Mouse (Mus musculus): ENCODE measurements around the gene Ropn1l. TPM values are rescaled to one million over a fixed set of nuclear protein-coding genes. Genes with fewer than 3 reads are reported as not detected.
A peak's percentile ranks its signal among the peaks of the same experiment; 100 is the strongest.

Gene Ropn1l
- polyA plus RNA-seq (2014; fragmentation: Nextera tagmentation; extraction: Ambion mirVana): 1.4 and 2.3 TPM in 2 replicates

DNA sequence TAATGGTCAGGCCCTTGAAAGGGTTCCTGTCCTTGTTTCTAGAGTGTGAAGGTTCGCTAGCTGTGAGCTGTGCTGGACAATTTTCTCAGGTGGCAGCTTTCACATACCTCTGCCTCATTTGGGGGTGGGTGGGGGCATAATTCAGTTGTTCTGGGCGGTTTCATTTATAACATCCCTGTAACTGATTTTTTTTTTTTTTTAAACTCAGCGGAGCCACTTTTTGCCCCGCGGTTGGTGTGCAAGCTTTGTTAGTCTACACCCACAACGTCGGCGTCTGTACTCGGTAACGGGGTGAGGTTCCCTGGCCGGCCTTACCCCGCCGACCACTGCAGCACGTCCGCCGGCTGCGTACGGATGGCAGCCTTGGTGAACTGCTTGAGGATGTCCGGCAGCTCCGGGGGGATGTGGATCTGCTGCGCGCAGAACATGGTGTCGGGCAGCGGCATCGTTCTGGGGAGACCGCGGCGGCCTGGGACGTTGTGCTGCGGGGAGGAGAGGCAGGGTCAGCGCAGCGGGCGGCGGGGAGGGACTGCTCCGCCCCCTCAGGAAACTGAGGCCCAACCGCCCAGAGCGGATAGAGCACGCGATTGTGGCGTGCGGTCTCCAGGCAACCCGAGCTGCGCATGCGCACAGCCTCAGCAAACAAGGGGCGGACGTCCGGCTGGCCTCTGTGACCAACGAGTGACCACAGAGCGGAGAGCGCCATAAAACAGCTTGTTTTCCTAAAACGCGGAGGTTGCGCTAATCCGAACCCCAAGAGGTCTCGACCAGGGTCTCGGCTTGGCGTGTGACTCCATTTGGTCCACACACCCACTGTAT lies at the start of gene Ropn1l:
Gene Ropn1l (minus strand): TSS at position 640 of the 819 bp plus-strand sequence.
- H3K9me3 ChIP-seq (ENCODE audit: control insufficient read depth, low read depth, low read length): no peaks in the 10 kb centered on the region
- H3K27ac ChIP-seq (ENCODE audit: low read length): peak within 1 kb of the TSS; percentile 68; the same call in 1 of the 2 replicates
- no peaks in the 10 kb centered on the region for H3K27me3 ChIP-seq (ENCODE audit: control insufficient read depth, insufficient read depth, low read length)
- H3K4me1 ChIP-seq (ENCODE audit: control insufficient read depth, insufficient read depth, low read length): 0 out of 2 replicates have a peak, but pooled peaks cover 3% of the 10 kb centered on the region
- peak; percentile 93 for ATAC-seq (ENCODE audit: insufficient number of reproducible peaks, insufficient read depth, low FRiP score, low read depth)
- WGBS: under 1% methylated on average over 57 of the region's 57 CpGs
- peaks cover 9% of the 10 kb centered on the region for H3K36me3 ChIP-seq (ENCODE audit: control insufficient read depth, insufficient read depth, low read length)
- H3K4me3 ChIP-seq (ENCODE audit: low read depth, low read length): peak within 1 kb of the TSS; percentile 55
- H3K9ac ChIP-seq (replicated peaks; ENCODE audit: low read depth, low read length): peak within 1 kb of the TSS; percentile 36
- peak within 1 kb of the TSS; percentile 59 for H3K4me2 ChIP-seq (replicated peaks; ENCODE audit: low read depth, low read length)

- Histone ChIP-seq H3K4me2 (replicated peaks; ENCODE audit: low read depth, low read length) (no peak overlapping the region), H3K9me3 (ENCODE audit: control insufficient read depth, low read depth, low read length) (no peaks in the 10 kb centered on the region), H3K36me3 (ENCODE audit: control insufficient read depth, insufficient read depth, low read length) (peaks cover 28% of the 10 kb centered on the region), H3K4me3 (ENCODE audit: low read depth, low read length) (no peak overlapping the region), H3K4me1 (ENCODE audit: control insufficient read depth, insufficient read depth, low read length) (no peaks in the 10 kb centered on the region), H3K9ac (replicated peaks; ENCODE audit: low read depth, low read length) (no peak overlapping the region), H3K27ac (ENCODE audit: low read length) (no peak overlapping the region), H3K27me3 (ENCODE audit: control insufficient read depth, insufficient read depth, low read length) (no peaks in the 10 kb centered on the region)
- WGBS: 84% methylated on average over 4 of the region's 4 CpGs
- ATAC-seq (ENCODE audit: insufficient number of reproducible peaks, insufficient read depth, low FRiP score, low read depth): no peak
Observed at GRCm38 (mm10) chr15:31502996-31503395, 49.5 kb upstream of the Ropn1l start.

DNA sequence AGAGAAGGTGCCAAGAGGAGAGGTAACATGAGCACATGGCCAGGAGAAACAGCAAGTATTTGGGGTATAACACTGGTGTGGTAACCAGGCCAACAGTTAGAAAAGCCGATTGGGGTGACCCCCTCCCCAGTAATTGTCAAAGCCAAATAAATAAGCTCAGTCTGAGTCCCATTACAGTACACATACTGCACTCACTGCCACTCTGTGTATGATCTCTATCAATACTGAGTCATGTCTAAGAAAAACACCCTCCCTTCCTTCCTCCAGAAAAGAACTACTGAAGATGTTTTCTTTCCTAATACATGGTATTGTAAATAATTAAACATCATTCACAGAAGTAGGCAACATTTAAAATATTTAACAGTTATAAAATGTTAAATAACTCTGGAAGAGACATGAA lies 48.8 kb upstream of the Ropn1l start:
- Histone ChIP-seq H3K4me3 (ENCODE audit: low read depth, low read length) (no peak overlapping the region), H3K9ac (replicated peaks; ENCODE audit: low read depth, low read length) (no peak overlapping the region), H3K4me1 (ENCODE audit: control insufficient read depth, insufficient read depth, low read length) (no peaks in the 10 kb centered on the region), H3K27ac (ENCODE audit: low read length) (no peak overlapping the region), H3K9me3 (ENCODE audit: control insufficient read depth, low read depth, low read length) (no peaks in the 10 kb centered on the region), H3K27me3 (ENCODE audit: control insufficient read depth, insufficient read depth, low read length) (no peaks in the 10 kb centered on the region), H3K36me3 (ENCODE audit: control insufficient read depth, insufficient read depth, low read length) (peaks cover 30% of the 10 kb centered on the region), H3K4me2 (replicated peaks; ENCODE audit: low read depth, low read length) (no peak overlapping the region)
- WGBS: 87% methylated on average over 1 of the region's 1 CpGs
- ATAC-seq (ENCODE audit: insufficient number of reproducible peaks, insufficient read depth, low FRiP score, low read depth): no peak

DNA sequence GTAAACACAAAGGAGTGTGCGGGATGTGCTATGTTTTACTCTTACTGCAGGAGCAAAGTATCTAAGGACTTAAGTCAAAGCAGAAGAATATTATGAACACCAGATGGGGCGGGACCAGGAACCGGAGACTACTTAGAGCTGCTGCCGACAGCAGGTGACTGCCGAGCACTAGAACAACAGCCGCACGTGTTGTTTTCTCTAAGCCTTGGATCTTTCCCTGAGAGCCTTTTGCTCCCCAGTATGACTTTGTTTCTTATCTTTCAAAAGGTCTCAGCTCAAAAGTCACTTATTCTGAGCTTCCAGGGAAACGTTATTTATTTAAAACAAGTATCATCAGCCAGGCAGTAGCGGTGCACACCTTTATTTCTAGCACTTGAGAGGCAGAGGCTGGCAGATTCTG lies 41.3 kb upstream of the Ropn1l start:
- no peak for ATAC-seq (ENCODE audit: insufficient number of reproducible peaks, insufficient read depth, low FRiP score, low read depth)
- WGBS: 92% methylated on average over 9 of the region's 9 CpGs
- peaks cover 46% of the 10 kb centered on the region for H3K36me3 ChIP-seq (ENCODE audit: control insufficient read depth, insufficient read depth, low read length)

DNA sequence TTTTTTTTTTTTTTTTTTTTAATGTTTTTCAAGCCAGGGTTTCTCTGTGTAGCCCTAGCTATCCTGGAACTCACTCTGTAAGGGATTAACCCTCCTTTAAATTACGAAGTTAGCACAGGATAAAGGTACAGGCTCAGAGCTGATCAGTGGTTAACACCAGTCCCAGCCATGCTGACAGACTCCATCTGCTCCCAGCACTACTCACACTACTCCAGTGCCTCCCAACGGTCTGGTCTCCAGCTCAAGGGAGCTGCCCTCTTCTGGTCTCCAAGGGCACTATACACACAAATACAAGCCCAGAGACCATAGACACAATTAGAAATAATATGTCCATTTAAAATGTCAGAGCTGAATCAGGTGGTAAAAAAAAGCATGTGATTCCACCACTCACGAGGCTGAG lies 40.8 kb upstream of the Ropn1l start:
- ATAC-seq (ENCODE audit: insufficient number of reproducible peaks, insufficient read depth, low FRiP score, low read depth): no peak
- 76% methylated on average over 3 of the region's 3 CpGs for WGBS
- Histone ChIP-seq H3K27me3 (ENCODE audit: control insufficient read depth, insufficient read depth, low read length) (no peaks in the 10 kb centered on the region), H3K9ac (replicated peaks; ENCODE audit: low read depth, low read length) (no peak overlapping the region), H3K4me3 (ENCODE audit: low read depth, low read length) (no peak overlapping the region), H3K4me2 (replicated peaks; ENCODE audit: low read depth, low read length) (no peak overlapping the region), H3K27ac (ENCODE audit: low read length) (no peak overlapping the region), H3K36me3 (ENCODE audit: control insufficient read depth, insufficient read depth, low read length) (peaks cover 50% of the 10 kb centered on the region), H3K9me3 (ENCODE audit: control insufficient read depth, low read depth, low read length) (no peaks in the 10 kb centered on the region), H3K4me1 (ENCODE audit: control insufficient read depth, insufficient read depth, low read length) (no peaks in the 10 kb centered on the region)

More for the DNA sequence above, 41.3 kb upstream of the Ropn1l start:
- H3K4me2 ChIP-seq (replicated peaks; ENCODE audit: low read depth, low read length): no peak overlapping the region
- no peak overlapping the region for H3K9ac ChIP-seq (replicated peaks; ENCODE audit: low read depth, low read length)
- H3K27ac ChIP-seq (ENCODE audit: low read length): no peak overlapping the region
- no peak overlapping the region for H3K4me3 ChIP-seq (ENCODE audit: low read depth, low read length)
- H3K9me3 ChIP-seq (ENCODE audit: control insufficient read depth, low read depth, low read length): no peaks in the 10 kb centered on the region
- H3K27me3 ChIP-seq (ENCODE audit: control insufficient read depth, insufficient read depth, low read length): no peaks in the 10 kb centered on the region
- H3K4me1 ChIP-seq (ENCODE audit: control insufficient read depth, insufficient read depth, low read length): no peaks in the 10 kb centered on the region

DNA sequence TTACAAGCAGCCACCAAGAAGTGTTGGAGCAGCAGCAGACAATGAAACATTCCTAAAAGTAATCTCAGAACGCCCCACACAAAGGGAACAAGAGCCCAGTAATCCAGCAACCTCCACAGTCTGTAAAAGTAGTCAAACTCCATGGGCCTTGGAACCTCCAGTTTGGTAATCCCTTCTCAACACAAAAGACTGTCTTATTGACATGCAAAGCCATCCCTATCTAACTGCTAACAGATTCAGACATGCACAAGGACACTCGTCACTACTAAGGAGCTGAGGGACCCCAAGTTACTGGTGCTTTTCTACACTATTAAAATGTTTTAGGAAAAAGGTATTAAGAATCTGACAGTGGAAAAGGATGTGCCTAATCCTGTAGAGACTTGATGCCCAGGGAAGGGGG lies 33.9 kb upstream of the Ropn1l start:
- H3K4me1 ChIP-seq (ENCODE audit: control insufficient read depth, insufficient read depth, low read length): no peaks in the 10 kb centered on the region
- H3K4me2 ChIP-seq (replicated peaks; ENCODE audit: low read depth, low read length): no peak overlapping the region
- no peak overlapping the region for H3K27ac ChIP-seq (ENCODE audit: low read length)
- H3K36me3 ChIP-seq (ENCODE audit: control insufficient read depth, insufficient read depth, low read length): peaks cover 36% of the 10 kb centered on the region
- ATAC-seq (ENCODE audit: insufficient number of reproducible peaks, insufficient read depth, low FRiP score, low read depth): no peak
- no peak overlapping the region for H3K9ac ChIP-seq (replicated peaks; ENCODE audit: low read depth, low read length)
- 81% methylated on average over 2 of the region's 2 CpGs for WGBS
- H3K9me3 ChIP-seq (ENCODE audit: control insufficient read depth, low read depth, low read length): no peaks in the 10 kb centered on the region
- no peaks in the 10 kb centered on the region for H3K27me3 ChIP-seq (ENCODE audit: control insufficient read depth, insufficient read depth, low read length)
- H3K4me3 ChIP-seq (ENCODE audit: low read depth, low read length): no peak overlapping the region

DNA sequence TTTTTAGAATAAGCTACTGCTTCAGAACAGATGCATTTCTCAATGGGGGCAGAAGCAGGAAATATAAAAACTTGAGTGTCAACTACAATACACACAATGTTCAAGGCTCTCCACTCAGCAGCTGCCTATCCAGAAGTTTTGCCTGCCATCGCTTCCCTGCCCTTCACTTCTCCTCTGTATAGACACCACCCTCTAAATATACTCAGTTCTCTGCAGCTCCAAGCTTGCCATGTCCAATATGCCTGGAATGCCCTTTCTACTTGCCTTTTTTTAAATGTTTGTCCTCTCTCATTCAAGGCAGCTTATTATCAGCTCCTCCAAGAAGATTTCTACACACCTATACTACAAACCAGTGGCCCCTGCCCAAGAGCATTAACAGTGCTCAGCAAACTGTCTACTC lies 23.1 kb upstream of the Ropn1l start:
- H3K36me3 ChIP-seq (ENCODE audit: control insufficient read depth, insufficient read depth, low read length): peaks cover 54% of the 10 kb centered on the region
- H3K4me2 ChIP-seq (replicated peaks; ENCODE audit: low read depth, low read length): no peak overlapping the region
- H3K4me1 ChIP-seq (ENCODE audit: control insufficient read depth, insufficient read depth, low read length): no peaks in the 10 kb centered on the region
- WGBS: 94% methylated on average over 1 of the region's 1 CpGs
- no peaks in the 10 kb centered on the region for H3K27me3 ChIP-seq (ENCODE audit: control insufficient read depth, insufficient read depth, low read length)
- H3K4me3 ChIP-seq (ENCODE audit: low read depth, low read length): no peak overlapping the region
- ATAC-seq (ENCODE audit: insufficient number of reproducible peaks, insufficient read depth, low FRiP score, low read depth): no peak
- H3K9me3 ChIP-seq (ENCODE audit: control insufficient read depth, low read depth, low read length): no peaks in the 10 kb centered on the region
- no peak overlapping the region for H3K9ac ChIP-seq (replicated peaks; ENCODE audit: low read depth, low read length)
- H3K27ac ChIP-seq (ENCODE audit: low read length): no peak overlapping the region

GRCm38 (mm10) chr15:31472645-31473574 lies 19.4 kb upstream of the Ropn1l start:
- H3K36me3 ChIP-seq (ENCODE audit: control insufficient read depth, insufficient read depth, low read length): peaks cover 37% of the 10 kb centered on the region
- no peak overlapping the region for H3K4me3 ChIP-seq (ENCODE audit: low read depth, low read length)
- no peak for ATAC-seq (ENCODE audit: insufficient number of reproducible peaks, insufficient read depth, low FRiP score, low read depth)
- no peaks in the 10 kb centered on the region for H3K27me3 ChIP-seq (ENCODE audit: control insufficient read depth, insufficient read depth, low read length)
- 63% methylated on average over 4 of the region's 4 CpGs for WGBS
- no peak overlapping the region for H3K4me2 ChIP-seq (replicated peaks; ENCODE audit: low read depth, low read length)
- no peaks in the 10 kb centered on the region for H3K4me1 ChIP-seq (ENCODE audit: control insufficient read depth, insufficient read depth, low read length)
- no peak overlapping the region for H3K9ac ChIP-seq (replicated peaks; ENCODE audit: low read depth, low read length)
- no peak overlapping the region for H3K27ac ChIP-seq (ENCODE audit: low read length)
- H3K9me3 ChIP-seq (ENCODE audit: control insufficient read depth, low read depth, low read length): no peaks in the 10 kb centered on the region
